Mouse (Mus musculus) CH12.LX (cell line): ENCODE measurements around the gene P2ry6.

ENCODE experiments used
- CHD2 ChIP-seq: IDR thresholded peaks from 2 replicates; pipeline ENCODE4 v1.6.1; 2011; ENCODE audit warnings: low read length, improper control_type of control experiment
- CTCF ChIP-seq, 2 experiments: IDR thresholded peaks in 1 of 2; conservative IDR thresholded peaks in 1 of 2; 2 replicates each; pipeline ENCODE4 v1.5.1; 2011 to 2012; ENCODE audit warnings: low read depth in 2 of 2, low read length in 2 of 2, improper control_type of control experiment in 1 of 2, inconsistent platforms in 1 of 2, mild to moderate bottlenecking in 1 of 2, moderate library complexity in 1 of 2
- ELF1 ChIP-seq: IDR thresholded peaks from 2 replicates; pipeline ENCODE4 v1.6.1; 2014; ENCODE audit warnings: low read depth, mild to moderate bottlenecking, inconsistent platforms, low read length, improper control_type of control experiment
- IRF4 ChIP-seq: IDR thresholded peaks from 2 replicates; pipeline ENCODE4 v1.6.1; 2014; ENCODE audit warnings: low read depth, mild to moderate bottlenecking, inconsistent platforms, low read length, improper control_type of control experiment
- JUND ChIP-seq: conservative IDR thresholded peaks from 2 replicates; pipeline ENCODE4 v1.6.1; 2011; ENCODE audit warnings: low read depth, low read length, improper control_type of control experiment
- MAFK ChIP-seq: IDR thresholded peaks from 2 replicates; pipeline ENCODE4 v1.6.1; 2011; ENCODE audit warnings: low read length, improper control_type of control experiment; ENCODE audit not compliant: insufficient replicate concordance
- MAZ ChIP-seq: IDR thresholded peaks from 2 replicates; pipeline ENCODE4 v1.6.1; 2012; ENCODE audit warnings: low read depth, mild to moderate bottlenecking, inconsistent platforms, low read length, improper control_type of control experiment, moderate library complexity
- NRF1 ChIP-seq: IDR thresholded peaks from 2 replicates; pipeline ENCODE4 v1.6.1; 2014; ENCODE audit warnings: low read depth, mild to moderate bottlenecking, inconsistent platforms, low read length, improper control_type of control experiment, moderate library complexity
- POLR2A ChIP-seq: IDR thresholded peaks from 2 replicates; pipeline ENCODE4 v1.6.1; 2011; ENCODE audit warnings: low read depth, mild to moderate bottlenecking, improper control_type of control experiment, low read length
- POLR2AphosphoS2 ChIP-seq: IDR thresholded peaks from 2 replicates; pipeline ENCODE4 v1.6.1; 2011; ENCODE audit warnings: low read depth, low read length, improper control_type of control experiment
- SIN3A ChIP-seq: IDR thresholded peaks from 2 replicates; pipeline ENCODE4 v1.6.1; 2012; ENCODE audit warnings: low read length, improper control_type of control experiment, inconsistent platforms
- ZMIZ1 ChIP-seq: IDR thresholded peaks from 2 replicates; pipeline ENCODE4 v1.6.1; 2012; ENCODE audit warnings: low read depth, mild to moderate bottlenecking, inconsistent platforms, low read length, improper control_type of control experiment

DNA sequence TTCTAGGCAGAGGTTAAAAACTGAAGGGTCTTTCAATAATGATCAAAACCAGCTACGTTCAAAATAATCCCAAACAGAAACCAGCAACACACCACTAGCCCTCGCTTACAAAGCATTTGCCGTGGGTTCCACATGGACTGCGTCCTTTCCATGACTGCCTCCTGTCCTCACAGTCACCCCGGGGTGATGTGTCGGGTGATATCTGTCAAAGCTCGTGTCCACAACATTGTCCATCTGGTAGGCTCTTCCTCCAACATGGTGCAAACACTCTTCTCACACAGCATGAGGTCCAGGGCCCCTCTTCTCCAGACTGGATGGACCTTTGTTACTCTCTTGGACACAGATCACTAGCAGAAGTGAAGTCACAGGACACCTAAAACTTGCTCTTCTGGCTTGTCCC lies 69.4 kb downstream of the P2ry6 start:
- TF ChIP-seq IRF4 = no peak
- TF ChIP-seq MAFK = no peak
- TF ChIP-seq CTCF (conservative IDR thresholded peaks at IDR 0.05 in 1 of 2, IDR thresholded peaks at IDR 0.05 in 1 of 2; ENCODE audit: low read depth in 2 of 2, low read length in 2 of 2) = no peak
- no peak for TF ChIP-seq POLR2A
- TF ChIP-seq POLR2AphosphoS2 = no peak
- no peak for TF ChIP-seq ZMIZ1
- no peak for TF ChIP-seq MAZ
- TF ChIP-seq SIN3A = no peak
- no peak for TF ChIP-seq CHD2
- TF ChIP-seq ELF1 = no peak
- no peak for TF ChIP-seq NRF1
- TF ChIP-seq JUND = no peak
